Mouse (Mus musculus): ENCODE data around the gene Lrrc8e.

DNA sequence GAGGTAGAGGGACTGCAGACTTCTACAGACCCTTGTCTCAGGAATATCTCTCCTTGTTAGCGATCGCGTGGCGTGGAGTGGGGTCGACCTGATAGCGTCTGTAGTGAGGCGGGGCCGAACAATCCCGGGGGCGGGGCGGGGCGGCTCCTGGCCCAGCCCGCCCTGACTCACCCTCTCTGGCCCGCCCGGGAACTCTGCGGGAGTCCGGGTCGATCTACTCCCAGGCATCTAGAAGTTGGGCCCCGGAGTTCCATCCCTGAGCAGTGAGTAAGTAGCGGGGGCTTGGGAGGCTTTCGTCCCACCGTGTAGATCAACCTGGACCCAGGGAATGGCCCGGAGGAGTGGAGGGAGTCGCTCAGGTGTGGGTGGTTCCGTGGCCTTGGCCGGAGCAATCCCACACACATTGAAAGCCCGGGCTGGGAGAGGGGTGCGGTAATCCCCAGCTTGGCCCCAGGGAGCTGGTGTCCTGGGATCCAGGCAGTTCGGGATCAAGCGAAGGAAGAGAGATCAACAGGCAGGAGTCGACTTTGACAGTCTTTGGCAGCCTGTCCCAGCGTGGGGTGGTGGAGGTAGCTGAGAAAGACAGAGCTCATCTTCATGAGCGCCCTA lies at the start of gene Lrrc8e:
- TF ChIP-seq EP300 (IDR thresholded peaks at IDR 0.05; ENCODE audit: insufficient read depth, low read depth, low read length) (no peak), CTCF (IDR thresholded peaks at IDR 0.05; ENCODE audit: low read depth, low read length) (no peak), POLR2A (IDR thresholded peaks at IDR 0.05; ENCODE audit: insufficient read depth, low read length) (no peak)
